Mouse (Mus musculus): ENCODE measurements around the gene B4galt4. TPM values are rescaled to one million over a fixed set of nuclear protein-coding genes. Genes with fewer than 3 reads are reported as not detected.

The B4galt4 gene
- polyA plus RNA-seq, 1 experiment from 2014 or later: 20.8 TPM

GRCm38 (mm10) chr16:38760239-38760638 lies 18.2 kb downstream of the B4galt4 start:
- peaks cover 4% of the 10 kb centered on the region for H3K4me1 ChIP-seq (ENCODE audit: control insufficient read depth, insufficient read depth, low read length)
- no peaks in the 10 kb centered on the region for H3K27me3 ChIP-seq (ENCODE audit: control insufficient read depth, insufficient read depth, low read length)
- no peak overlapping the region for H3K9ac ChIP-seq (ENCODE audit: low read length)
- H3K9me3 ChIP-seq (replicated peaks; ENCODE audit: control insufficient read depth, low read length): no peaks in the 10 kb centered on the region
- WGBS: 92% methylated on average over 5 of the region's 5 CpGs
- no peak for ATAC-seq (ENCODE audit: insufficient read depth, low FRiP score)
- no peak overlapping the region for H3K27ac ChIP-seq (ENCODE audit: low read length)
- H3K4me2 ChIP-seq (ENCODE audit: low read depth, low read length): no peak overlapping the region
- no peaks in the 10 kb centered on the region; the same call in 1 of the 2 replicates for H3K36me3 ChIP-seq (ENCODE audit: control insufficient read depth, insufficient read depth, low read length)
- no peak overlapping the region for H3K4me3 ChIP-seq (replicated peaks; ENCODE audit: low read length)

- Histone ChIP-seq H3K9me3 (replicated peaks; ENCODE audit: control insufficient read depth, low read length) (no peaks in the 10 kb centered on the region), H3K9ac (ENCODE audit: low read length) (no peak overlapping the region), H3K36me3 (ENCODE audit: control insufficient read depth, insufficient read depth, low read length) (no peaks in the 10 kb centered on the region; the same call in 1 of the 2 replicates), H3K4me1 (ENCODE audit: control insufficient read depth, insufficient read depth, low read length) (no peaks in the 10 kb centered on the region; the same call in 1 of the 2 replicates), H3K27me3 (ENCODE audit: control insufficient read depth, insufficient read depth, low read length) (no peaks in the 10 kb centered on the region), H3K4me3 (replicated peaks; ENCODE audit: low read length) (no peak overlapping the region), H3K27ac (ENCODE audit: low read length) (no peak overlapping the region), H3K4me2 (ENCODE audit: low read depth, low read length) (no peak overlapping the region)
- 76% methylated on average over 6 of the region's 6 CpGs for WGBS
- no peak for ATAC-seq (ENCODE audit: insufficient read depth, low FRiP score)
Measured at GRCm38 (mm10) chr16:38760834-38761375, 18.8 kb downstream of the B4galt4 start.

- Histone ChIP-seq H3K4me2 (ENCODE audit: low read depth, low read length) (no peak overlapping the region), H3K27ac (ENCODE audit: low read length) (no peak overlapping the region), H3K4me3 (replicated peaks; ENCODE audit: low read length) (no peak overlapping the region), H3K27me3 (ENCODE audit: control insufficient read depth, insufficient read depth, low read length) (no peaks in the 10 kb centered on the region), H3K9me3 (replicated peaks; ENCODE audit: control insufficient read depth, low read length) (no peaks in the 10 kb centered on the region), H3K9ac (ENCODE audit: low read length) (no peak overlapping the region), H3K4me1 (ENCODE audit: control insufficient read depth, insufficient read depth, low read length) (no peaks in the 10 kb centered on the region), H3K36me3 (ENCODE audit: control insufficient read depth, insufficient read depth, low read length) (no peaks in the 10 kb centered on the region; the same call in 1 of the 2 replicates)
- 74% methylated on average over 5 of the region's 5 CpGs for WGBS
- no peak for ATAC-seq (ENCODE audit: insufficient read depth, low FRiP score)
Measured at GRCm38 (mm10) chr16:38761972-38762371, 19.9 kb downstream of the B4galt4 start.

GRCm38 (mm10) chr16:38762401-38762800 lies 20.3 kb downstream of the B4galt4 start:
- Histone ChIP-seq H3K4me3 (replicated peaks; ENCODE audit: low read length) (no peak overlapping the region), H3K4me2 (ENCODE audit: low read depth, low read length) (no peak overlapping the region), H3K9me3 (replicated peaks; ENCODE audit: control insufficient read depth, low read length) (no peaks in the 10 kb centered on the region), H3K4me1 (ENCODE audit: control insufficient read depth, insufficient read depth, low read length) (no peaks in the 10 kb centered on the region), H3K36me3 (ENCODE audit: control insufficient read depth, insufficient read depth, low read length) (no peaks in the 10 kb centered on the region; the same call in 1 of the 2 replicates), H3K27ac (ENCODE audit: low read length) (no peak overlapping the region), H3K9ac (ENCODE audit: low read length) (no peak overlapping the region), H3K27me3 (ENCODE audit: control insufficient read depth, insufficient read depth, low read length) (no peaks in the 10 kb centered on the region)
- WGBS: 80% methylated on average over 8 of the region's 8 CpGs
- no peak for ATAC-seq (ENCODE audit: insufficient read depth, low FRiP score)

GRCm38 (mm10) chr16:38763508-38763907 lies 21.4 kb downstream of the B4galt4 start:
- 86% methylated on average over 4 of the region's 4 CpGs for WGBS
- H3K9me3 ChIP-seq (replicated peaks; ENCODE audit: control insufficient read depth, low read length): no peaks in the 10 kb centered on the region
- no peak overlapping the region; the same call in 1 of the 2 replicates for H3K27ac ChIP-seq (ENCODE audit: low read length)

GRCm38 (mm10) chr16:38766671-38767070 lies 24.6 kb downstream of the B4galt4 start:
- no peaks in the 10 kb centered on the region for H3K27me3 ChIP-seq (ENCODE audit: control insufficient read depth, insufficient read depth, low read length)
- 47% methylated on average over 3 of the region's 3 CpGs for WGBS
- no peak for ATAC-seq (ENCODE audit: insufficient read depth, low FRiP score)
- H3K36me3 ChIP-seq (ENCODE audit: control insufficient read depth, insufficient read depth, low read length): peaks cover 9% of the 10 kb centered on the region
- no peak overlapping the region for H3K9ac ChIP-seq (ENCODE audit: low read length)
- H3K4me1 ChIP-seq (ENCODE audit: control insufficient read depth, insufficient read depth, low read length): no peaks in the 10 kb centered on the region
- no peak overlapping the region for H3K27ac ChIP-seq (ENCODE audit: low read length)
- no peaks in the 10 kb centered on the region for H3K9me3 ChIP-seq (replicated peaks; ENCODE audit: control insufficient read depth, low read length)
- H3K4me3 ChIP-seq (replicated peaks; ENCODE audit: low read length): no peak overlapping the region
- H3K4me2 ChIP-seq (ENCODE audit: low read depth, low read length): no peak overlapping the region

More at GRCm38 (mm10) chr16:38763508-38763907, 21.4 kb downstream of the B4galt4 start:
- no peak overlapping the region for H3K9ac ChIP-seq (ENCODE audit: low read length)
- no peak overlapping the region for H3K4me3 ChIP-seq (replicated peaks; ENCODE audit: low read length)
- H3K27me3 ChIP-seq (ENCODE audit: control insufficient read depth, insufficient read depth, low read length): no peaks in the 10 kb centered on the region
- H3K36me3 ChIP-seq (ENCODE audit: control insufficient read depth, insufficient read depth, low read length): peaks cover 8% of the 10 kb centered on the region
- no peak overlapping the region for H3K4me2 ChIP-seq (ENCODE audit: low read depth, low read length)
- no peak for ATAC-seq (ENCODE audit: insufficient read depth, low FRiP score)
- H3K4me1 ChIP-seq (ENCODE audit: control insufficient read depth, insufficient read depth, low read length): no peaks in the 10 kb centered on the region

GRCm38 (mm10) chr16:38767761-38768160 lies 25.7 kb downstream of the B4galt4 start:
- no peak overlapping the region for H3K27ac ChIP-seq (ENCODE audit: low read length)
- no peak overlapping the region for H3K9ac ChIP-seq (ENCODE audit: low read length)
- H3K36me3 ChIP-seq (ENCODE audit: control insufficient read depth, insufficient read depth, low read length): peaks cover 9% of the 10 kb centered on the region
- H3K9me3 ChIP-seq (replicated peaks; ENCODE audit: control insufficient read depth, low read length): no peaks in the 10 kb centered on the region
- WGBS: 85% methylated on average over 8 of the region's 8 CpGs
- H3K4me3 ChIP-seq (replicated peaks; ENCODE audit: low read length): no peak overlapping the region
- H3K4me2 ChIP-seq (ENCODE audit: low read depth, low read length): no peak overlapping the region
- ATAC-seq (ENCODE audit: insufficient read depth, low FRiP score): no peak
- H3K4me1 ChIP-seq (ENCODE audit: control insufficient read depth, insufficient read depth, low read length): no peaks in the 10 kb centered on the region
- H3K27me3 ChIP-seq (ENCODE audit: control insufficient read depth, insufficient read depth, low read length): no peaks in the 10 kb centered on the region

- H3K36me3 ChIP-seq (ENCODE audit: control insufficient read depth, insufficient read depth, low read length): peaks cover 9% of the 10 kb centered on the region
- no peak overlapping the region for H3K4me3 ChIP-seq (replicated peaks; ENCODE audit: low read length)
- no peak overlapping the region for H3K9ac ChIP-seq (ENCODE audit: low read length)
- H3K4me1 ChIP-seq (ENCODE audit: control insufficient read depth, insufficient read depth, low read length): no peaks in the 10 kb centered on the region
- no peak overlapping the region for H3K27ac ChIP-seq (ENCODE audit: low read length)
- H3K4me2 ChIP-seq (ENCODE audit: low read depth, low read length): no peak overlapping the region
- no peaks in the 10 kb centered on the region for H3K9me3 ChIP-seq (replicated peaks; ENCODE audit: control insufficient read depth, low read length)
- ATAC-seq (ENCODE audit: insufficient read depth, low FRiP score): no peak
- H3K27me3 ChIP-seq (ENCODE audit: control insufficient read depth, insufficient read depth, low read length): no peaks in the 10 kb centered on the region
- WGBS: 90% methylated on average over 8 of the region's 8 CpGs
Measured at GRCm38 (mm10) chr16:38768386-38768785, 26.3 kb downstream of the B4galt4 start.

GRCm38 (mm10) chr16:38769529-38769928 lies 27.5 kb downstream of the B4galt4 start:
- ATAC-seq (ENCODE audit: insufficient read depth, low FRiP score): no peak
- H3K27me3 ChIP-seq (ENCODE audit: control insufficient read depth, insufficient read depth, low read length): no peaks in the 10 kb centered on the region
- no peaks in the 10 kb centered on the region for H3K9me3 ChIP-seq (replicated peaks; ENCODE audit: control insufficient read depth, low read length)
- peaks cover 9% of the 10 kb centered on the region for H3K36me3 ChIP-seq (ENCODE audit: control insufficient read depth, insufficient read depth, low read length)
- WGBS: 61% methylated on average over 9 of the region's 9 CpGs
- H3K4me2 ChIP-seq (ENCODE audit: low read depth, low read length): no peak overlapping the region
- H3K4me3 ChIP-seq (replicated peaks; ENCODE audit: low read length): no peak overlapping the region
- no peaks in the 10 kb centered on the region for H3K4me1 ChIP-seq (ENCODE audit: control insufficient read depth, insufficient read depth, low read length)
- no peak overlapping the region for H3K9ac ChIP-seq (ENCODE audit: low read length)
- H3K27ac ChIP-seq (ENCODE audit: low read length): no peak overlapping the region
